Mouse (Mus musculus): ENCODE data around the gene Hand1. TPM values are rescaled to one million over a fixed set of nuclear protein-coding genes. Genes with fewer than 3 reads are reported as not detected.
"Not testable (repeated sequence)": the region's sequence is repeated elsewhere in the genome, so short reads cannot be mapped to it uniquely, and the experiment has no call there.

The Hand1 gene
- polyA plus RNA-seq, 1 experiment from 2014 or later: 0.32 TPM

DNA sequence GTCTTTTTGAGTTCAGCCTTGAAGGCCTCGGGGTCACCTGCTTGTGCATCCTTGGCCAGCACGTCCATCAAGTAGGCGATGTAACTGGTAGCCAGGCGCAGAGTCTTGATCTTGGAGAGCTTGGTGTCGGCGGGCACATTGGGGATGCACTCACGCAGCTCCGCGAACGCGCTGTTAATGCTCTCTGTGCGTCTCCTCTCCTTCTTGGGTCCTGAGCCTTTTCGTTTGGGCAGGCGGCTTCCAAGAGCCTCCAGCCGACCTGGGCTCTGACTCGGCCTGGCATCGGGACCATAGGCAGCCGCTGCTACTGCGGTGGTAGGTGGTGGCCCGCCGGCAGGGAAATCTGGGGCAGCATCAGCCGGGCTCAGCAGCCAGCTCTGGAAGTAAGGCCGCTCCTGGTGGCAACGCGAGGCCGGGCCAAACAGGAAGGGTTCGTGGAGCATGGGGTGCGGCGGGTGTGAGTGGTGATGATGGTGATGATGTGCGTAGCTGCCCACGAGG is 1.3 kb downstream of the Hand1 start:
- no peak overlapping the region for H3K27ac ChIP-seq
- no peak overlapping the region for H3K9ac ChIP-seq
- H3K9me3 ChIP-seq (replicated peaks): no peaks in the 10 kb centered on the region
- peaks cover 12% of the 10 kb centered on the region for H3K4me1 ChIP-seq
- H3K4me3 ChIP-seq: 0 out of 2 replicates have a peak overlapping the region, but pooled peaks have one; percentile 0
- ATAC-seq (ENCODE audit: low FRiP score): no peak
- no peaks in the 10 kb centered on the region for H3K36me3 ChIP-seq
- H3K27me3 ChIP-seq: peaks cover 99% of the 10 kb centered on the region
- H3K4me2 ChIP-seq (replicated peaks): no peak overlapping the region
- WGBS: 2% methylated on average over 31 of the region's 31 CpGs

DNA sequence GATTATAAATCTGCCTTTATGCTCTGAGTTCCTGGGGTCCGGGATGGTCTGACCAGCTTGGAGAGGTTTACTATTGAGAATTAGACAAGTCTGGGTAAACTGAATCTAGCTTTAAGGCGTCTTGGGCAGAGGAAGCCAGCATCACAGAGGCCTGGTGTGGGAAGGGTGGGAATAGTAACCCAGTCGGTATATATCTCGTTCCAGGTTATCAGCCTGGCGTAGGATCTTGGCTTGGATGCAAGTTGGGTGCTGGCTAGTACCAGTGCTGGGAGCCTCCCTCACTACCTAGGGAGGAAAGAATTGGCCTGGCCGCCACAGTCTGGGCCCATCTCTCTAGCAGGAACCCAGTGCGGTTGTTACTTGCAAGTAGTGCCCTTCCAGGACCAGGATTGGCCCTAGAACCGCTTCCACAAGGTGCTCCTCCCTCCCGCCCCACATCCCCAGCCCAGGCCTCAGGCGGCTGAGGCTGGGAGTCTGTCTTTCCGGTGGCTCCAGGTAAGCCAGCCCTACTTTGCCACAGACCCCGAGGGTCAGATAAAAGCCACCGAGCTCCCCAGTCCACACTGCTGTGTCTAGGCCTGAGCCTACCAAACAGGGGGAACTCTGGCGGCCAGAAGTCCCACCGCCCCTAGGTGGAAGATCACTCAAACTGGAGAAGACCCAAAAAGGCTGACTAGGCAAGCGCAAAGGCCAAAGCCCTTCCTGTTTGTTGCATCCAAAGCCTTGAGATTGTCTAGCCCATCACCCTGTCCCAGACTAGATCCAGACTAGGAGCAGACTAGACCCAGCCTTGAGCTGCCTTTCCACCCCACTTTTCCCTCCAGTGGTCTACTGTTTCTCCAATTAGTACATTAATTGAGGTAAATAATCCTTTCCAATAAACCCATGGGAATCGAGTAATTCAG is 2.5 kb downstream of the Hand1 start:
- H3K27ac ChIP-seq: no peak overlapping the region
- no peak for ATAC-seq (ENCODE audit: low FRiP score)
- no peaks in the 10 kb centered on the region for H3K9me3 ChIP-seq (replicated peaks)
- H3K4me2 ChIP-seq (replicated peaks): no peak overlapping the region
- WGBS: 6% methylated on average over 17 of the region's 17 CpGs
- peaks cover 12% of the 10 kb centered on the region for H3K4me1 ChIP-seq
- peaks cover 96% of the 10 kb centered on the region for H3K27me3 ChIP-seq
- H3K36me3 ChIP-seq: no peaks in the 10 kb centered on the region
- no peak overlapping the region for H3K4me3 ChIP-seq
- H3K9ac ChIP-seq: no peak overlapping the region

DNA sequence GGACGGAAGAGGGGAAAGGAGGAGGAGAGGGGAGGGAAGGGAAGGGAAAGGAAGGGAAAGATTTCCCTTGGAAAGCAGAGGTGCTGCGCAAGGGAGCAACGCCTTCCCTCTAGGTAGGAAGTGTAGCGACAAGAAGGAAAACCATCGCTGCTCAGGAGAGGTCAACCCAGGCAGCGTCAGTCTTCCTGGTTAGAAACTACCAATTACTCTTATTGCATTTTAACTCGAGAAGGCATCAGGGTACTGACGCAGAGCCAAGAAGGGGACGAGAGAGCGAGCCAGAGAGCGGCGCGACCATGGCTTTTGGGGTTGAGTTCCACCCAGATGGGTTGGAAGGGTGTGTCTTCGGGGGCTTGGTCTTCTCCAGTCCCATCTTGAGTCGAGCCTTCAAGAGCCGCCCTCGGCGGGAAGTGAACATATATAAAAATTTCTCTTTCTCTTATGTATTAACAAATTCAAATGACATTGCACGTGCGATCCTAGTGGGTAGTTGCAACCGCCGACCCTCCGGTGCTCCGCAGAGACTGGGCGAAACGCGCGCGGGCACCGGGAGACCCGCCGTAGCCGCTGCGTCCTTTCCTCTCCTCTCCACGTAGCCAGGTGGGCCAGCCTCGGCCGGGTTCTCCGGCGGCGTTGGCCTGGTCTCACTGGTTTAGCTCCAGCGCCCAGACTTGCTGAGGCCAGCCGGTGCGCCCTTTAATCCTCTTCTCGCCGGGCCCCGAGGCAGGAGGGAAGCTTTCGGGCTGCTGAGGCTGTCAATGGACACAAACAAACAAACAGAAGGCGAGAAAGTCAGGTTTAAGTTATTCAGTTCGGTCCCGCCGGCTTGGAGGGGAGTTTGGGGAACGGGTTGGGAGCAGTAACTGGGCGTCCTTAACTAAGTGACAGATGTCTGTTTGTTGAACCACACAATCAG is 3.4 kb downstream of the Hand1 start:
- H3K4me2 ChIP-seq (replicated peaks): no peak overlapping the region
- H3K4me3 ChIP-seq: no peak overlapping the region
- peaks cover 95% of the 10 kb centered on the region for H3K27me3 ChIP-seq
- H3K9me3 ChIP-seq (replicated peaks): no peaks in the 10 kb centered on the region
- no peak overlapping the region for H3K27ac ChIP-seq
- H3K36me3 ChIP-seq: no peaks in the 10 kb centered on the region
- ATAC-seq (ENCODE audit: low FRiP score): no peak
- 1% methylated on average over 49 of the region's 53 CpGs for WGBS
- peaks cover 12% of the 10 kb centered on the region for H3K4me1 ChIP-seq
- H3K9ac ChIP-seq: no peak overlapping the region

GRCm38 (mm10) chr11:57827915-57828545 is 4.6 kb downstream of the Hand1 start:
- Histone ChIP-seq H3K4me3 (peak overlapping the region; percentile 27), H3K27ac (no peak overlapping the region), H3K9me3 (replicated peaks) (no peaks in the 10 kb centered on the region), H3K4me2 (replicated peaks) (peak overlapping the region; percentile 44), H3K4me1 (peaks cover 7% of the 10 kb centered on the region), H3K9ac (peak overlapping the region; percentile 38; the same call in 1 of the 2 replicates), H3K27me3 (peaks cover 93% of the 10 kb centered on the region), H3K36me3 (no peaks in the 10 kb centered on the region)
- WGBS: 1% methylated on average over 33 of the region's 33 CpGs
- no peak for ATAC-seq (ENCODE audit: low FRiP score)

DNA sequence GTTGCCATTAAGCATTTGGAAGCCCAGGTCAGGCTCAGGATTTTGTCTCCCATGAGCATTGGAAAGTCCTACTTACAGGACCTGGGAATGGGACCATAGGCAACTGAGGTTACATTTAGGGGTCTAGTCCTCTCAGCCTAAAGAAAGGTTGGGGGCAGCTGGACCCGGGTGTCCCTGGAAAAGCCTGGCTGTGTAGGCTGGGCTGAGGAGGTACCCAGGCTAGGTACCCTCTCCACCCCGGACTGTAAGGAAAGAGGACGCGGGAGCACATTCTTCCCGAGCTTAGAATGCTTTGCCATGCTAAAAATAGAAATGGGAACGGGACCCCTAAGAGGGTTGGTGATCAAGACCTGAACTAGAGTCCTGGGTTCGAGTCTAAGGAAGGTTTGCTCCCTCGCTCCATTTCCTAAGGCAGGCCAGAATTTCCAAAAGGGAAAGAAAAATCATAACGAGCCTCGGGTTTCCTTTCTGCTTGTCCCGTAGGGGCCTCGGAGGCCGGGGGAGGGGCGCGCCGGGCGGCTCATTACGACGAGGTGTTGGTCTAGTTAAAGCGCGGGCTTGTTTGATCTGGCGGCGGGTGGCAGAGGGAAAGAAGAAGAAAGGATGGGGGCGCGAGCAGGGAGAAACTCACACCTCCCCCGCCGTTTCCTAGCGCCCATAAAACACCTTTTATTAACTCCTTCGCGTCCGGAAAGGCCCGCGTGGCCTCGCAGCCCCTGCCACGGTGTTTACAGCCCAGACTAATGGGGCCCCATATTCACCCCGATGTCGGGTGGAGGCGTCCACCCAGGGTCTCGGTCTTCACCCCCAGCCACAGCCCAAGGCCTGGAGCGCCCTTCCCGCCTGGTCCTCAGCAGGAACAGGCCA is 5.3 kb downstream of the Hand1 start:
- H3K27ac ChIP-seq: no peak overlapping the region
- under 1% methylated on average over 39 of the region's 41 CpGs for WGBS
- H3K4me1 ChIP-seq: peaks cover 7% of the 10 kb centered on the region
- H3K4me3 ChIP-seq: peak overlapping the region; percentile 27
- ATAC-seq (ENCODE audit: low FRiP score): no peak
- peak overlapping the region; percentile 38; the same call in 1 of the 2 replicates for H3K9ac ChIP-seq
- H3K4me2 ChIP-seq (replicated peaks): peak overlapping the region; percentile 44
- peaks cover 85% of the 10 kb centered on the region for H3K27me3 ChIP-seq
- no peaks in the 10 kb centered on the region for H3K36me3 ChIP-seq
- no peaks in the 10 kb centered on the region for H3K9me3 ChIP-seq (replicated peaks)

DNA sequence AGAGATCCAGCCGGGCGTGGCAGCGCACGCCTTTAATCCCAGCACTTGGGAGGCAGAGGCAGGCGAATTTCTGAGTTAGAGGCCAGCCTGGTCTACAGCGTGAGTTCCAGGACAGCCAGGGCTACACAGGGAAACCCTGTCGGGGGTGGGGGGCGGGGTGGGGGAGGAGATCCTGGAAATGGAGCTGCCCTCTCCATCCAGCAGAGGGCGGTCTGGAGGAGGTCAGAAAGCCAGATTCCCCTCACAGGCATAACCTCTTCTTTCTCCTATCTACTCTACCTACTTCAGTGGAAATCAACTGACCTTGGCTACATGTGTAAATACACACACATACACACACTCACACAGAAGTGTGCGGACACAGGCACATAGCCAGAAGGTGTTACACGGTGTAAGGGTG is 7.4 kb downstream of the Hand1 start:
- H3K27me3 ChIP-seq: peaks cover 65% of the 10 kb centered on the region
- not testable (repeated sequence) for H3K4me2 ChIP-seq (replicated peaks)

GRCm38 (mm10) chr11:57823714-57824113 is 8.9 kb downstream of the Hand1 start:
- WGBS: 78% methylated on average over 7 of the region's 7 CpGs
- H3K4me3 ChIP-seq: no peak overlapping the region
- no peaks in the 10 kb centered on the region for H3K36me3 ChIP-seq
- no peak for ATAC-seq (ENCODE audit: low FRiP score)
- no peaks in the 10 kb centered on the region for H3K9me3 ChIP-seq (replicated peaks)
- no peak overlapping the region for H3K27ac ChIP-seq
- H3K4me1 ChIP-seq: peaks cover 7% of the 10 kb centered on the region
- no peak overlapping the region for H3K9ac ChIP-seq
- no peak overlapping the region for H3K4me2 ChIP-seq (replicated peaks)
- peaks cover 52% of the 10 kb centered on the region for H3K27me3 ChIP-seq

More for the DNA sequence above, 7.4 kb downstream of the Hand1 start:
- WGBS: 43% methylated on average over 9 of the region's 11 CpGs
- H3K9ac ChIP-seq; H3K9me3 ChIP-seq (replicated peaks); H3K4me1 ChIP-seq; H3K36me3 ChIP-seq; H3K27ac ChIP-seq; H3K4me3 ChIP-seq; ATAC-seq (ENCODE audit: low FRiP score): not testable (repeated sequence)

GRCm38 (mm10) chr11:57823159-57823558 is 9.5 kb downstream of the Hand1 start:
- H3K4me1 ChIP-seq; H3K36me3 ChIP-seq; H3K27ac ChIP-seq; ATAC-seq (ENCODE audit: low FRiP score); H3K9me3 ChIP-seq (replicated peaks); H3K9ac ChIP-seq; H3K4me2 ChIP-seq (replicated peaks); H3K4me3 ChIP-seq: not testable (repeated sequence)
- peaks cover 46% of the 10 kb centered on the region for H3K27me3 ChIP-seq
- 91% methylated on average over 2 of the region's 2 CpGs for WGBS

DNA sequence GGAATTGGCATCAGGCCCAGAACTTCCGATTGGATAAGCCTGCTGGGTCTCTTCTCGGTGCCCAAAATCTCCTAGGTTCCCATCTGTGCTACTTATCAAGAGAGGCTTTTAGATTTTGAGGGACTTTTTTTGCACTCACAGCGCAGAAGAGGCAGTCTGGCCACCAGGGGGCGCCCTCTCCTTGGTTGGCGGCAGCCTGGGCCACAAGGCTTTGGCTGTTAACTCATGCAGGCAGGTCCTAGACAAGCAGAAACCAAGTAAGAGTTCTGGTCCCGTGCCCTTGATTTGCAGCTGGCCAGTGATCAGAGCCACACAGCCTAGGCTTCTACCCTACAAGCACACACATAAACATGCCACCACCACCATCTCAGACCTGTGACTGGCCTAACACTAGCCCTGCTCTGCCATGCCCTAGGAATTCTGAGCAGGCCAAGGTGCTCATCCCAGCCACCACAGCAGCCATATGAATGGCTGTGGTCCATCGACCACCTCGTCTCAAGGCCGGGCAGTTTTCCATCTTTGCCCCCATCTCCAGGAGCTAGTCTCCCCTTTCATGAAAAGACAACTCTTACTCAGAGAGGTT is 12.5 kb downstream of the Hand1 start:
- ATAC-seq (ENCODE audit: low FRiP score): no peak
- no peak overlapping the region for H3K27ac ChIP-seq
- WGBS: 33% methylated on average over 9 of the region's 9 CpGs
- no peaks in the 10 kb centered on the region for H3K36me3 ChIP-seq
- no peak overlapping the region for H3K4me2 ChIP-seq (replicated peaks)
- no peaks in the 10 kb centered on the region for H3K4me1 ChIP-seq
- no peak overlapping the region for H3K9ac ChIP-seq
- H3K9me3 ChIP-seq (replicated peaks): no peaks in the 10 kb centered on the region
- no peak overlapping the region for H3K4me3 ChIP-seq
- H3K27me3 ChIP-seq: peaks cover 19% of the 10 kb centered on the region

GRCm38 (mm10) chr11:57818189-57818588 is 14.4 kb downstream of the Hand1 start:
- H3K4me2 ChIP-seq (replicated peaks): no peak overlapping the region
- no peaks in the 10 kb centered on the region for H3K9me3 ChIP-seq (replicated peaks)
- 90% methylated on average over 4 of the region's 4 CpGs for WGBS
- peaks cover 2% of the 10 kb centered on the region; the same call in 1 of the 2 replicates for H3K36me3 ChIP-seq
- H3K27me3 ChIP-seq: 0 out of 2 replicates have a peak, but pooled peaks cover 2% of the 10 kb centered on the region
- H3K9ac ChIP-seq: no peak overlapping the region
- no peaks in the 10 kb centered on the region for H3K4me1 ChIP-seq
- H3K27ac ChIP-seq: no peak overlapping the region
- no peak overlapping the region for H3K4me3 ChIP-seq
- no peak for ATAC-seq (ENCODE audit: low FRiP score)

GRCm38 (mm10) chr11:57813641-57814040 is 19.0 kb downstream of the Hand1 start:
- no peak overlapping the region for H3K27ac ChIP-seq
- peaks cover 34% of the 10 kb centered on the region for H3K36me3 ChIP-seq
- no peaks in the 10 kb centered on the region for H3K9me3 ChIP-seq (replicated peaks)
- 88% methylated on average over 3 of the region's 3 CpGs for WGBS
- H3K27me3 ChIP-seq: no peaks in the 10 kb centered on the region
- H3K4me1 ChIP-seq: no peaks in the 10 kb centered on the region
- no peak overlapping the region for H3K4me3 ChIP-seq
- H3K4me2 ChIP-seq (replicated peaks): no peak overlapping the region
- no peak overlapping the region for H3K9ac ChIP-seq
- ATAC-seq (ENCODE audit: low FRiP score): no peak
